Mouse (Mus musculus) embryonic fibroblast, embryonic 13.5 days (primary cell): ENCODE data around the gene Slc25a3.

ENCODE experiments used
- CTCF ChIP-seq: IDR thresholded peaks from 2 replicates; pipeline ENCODE4 v1.5.1; 2011; ENCODE audit warnings: mild to moderate bottlenecking, control low read depth, low read length, moderate library complexity, borderline replicate concordance; ENCODE audit not compliant: insufficient read depth
- POLR2A ChIP-seq: IDR thresholded peaks from 2 replicates; pipeline ENCODE4 v1.6.1; 2011; ENCODE audit warnings: low read depth, mild to moderate bottlenecking, control low read depth, low read length, moderate library complexity

- TF ChIP-seq CTCF (no peak), POLR2A (no peak)
These were observed 17.7 kb upstream of the Slc25a3 start for GRCm38 (mm10) chr10:91141564-91141963.
